Mouse (Mus musculus) liver, postnatal 0 days (tissue): ENCODE results near the gene Hbq1b. TPM values are rescaled to one million over a fixed set of nuclear protein-coding genes. Genes with fewer than 3 reads are reported as not detected.
"Not testable (repeated sequence)": the region's sequence is repeated elsewhere in the genome, so short reads cannot be mapped to it uniquely, and the experiment has no call there.

ENCODE experiments used
- ATAC-seq: fragments of 200-750 bp; cut with Nextera tagmentation; 2 replicates; pipeline ENCODE4 v1.8.0; 2017; ENCODE audit warnings: mild to moderate bottlenecking, moderate library complexity
- DNase-seq: peaks from one replicate; pipeline ENCODE4 v3.0.0-alpha.2; 2016
- H3K27ac ChIP-seq: fragments of 300-500 bp; sonication (generic); 2 replicates; pipeline ENCODE4 v1.5.1; 2014; ENCODE audit warnings: antibody characterized with exemption, moderate library complexity, mild to moderate bottlenecking, low read depth
- H3K27me3 ChIP-seq: fragments of 300-500 bp; sonication (generic); 2 replicates; pipeline ENCODE4 v1.6.1; 2014; ENCODE audit warnings: low read length, control low read depth, mixed read lengths; ENCODE audit not compliant: insufficient read depth
- H3K36me3 ChIP-seq: fragments of 300-500 bp; sonication (generic); replicated peaks from 2 replicates; pipeline ENCODE4 v1.6.1; 2014; ENCODE audit warnings: mild to moderate bottlenecking, control low read depth, low read length, moderate library complexity, mixed read lengths; ENCODE audit not compliant: insufficient read depth
- H3K4me1 ChIP-seq: fragments of 300-500 bp; sonication (generic); 2 replicates; pipeline ENCODE4 v1.6.1; 2014; ENCODE audit warnings: antibody characterized with exemption, mild to moderate bottlenecking, control low read depth; ENCODE audit not compliant: insufficient read depth
- H3K4me2 ChIP-seq: fragments of 300-500 bp; sonication (generic); 2 replicates; pipeline ENCODE4 v1.6.1; 2014; ENCODE audit warnings: low read depth, mild to moderate bottlenecking, low read length, moderate library complexity, mixed read lengths
- H3K4me3 ChIP-seq: fragments of 300-500 bp; sonication (generic); 2 replicates; pipeline ENCODE4 v1.5.1; 2014; ENCODE audit warnings: low read depth, low read length
- H3K9ac ChIP-seq: fragments of 300-500 bp; sonication (generic); replicated peaks from 2 replicates; pipeline ENCODE4 v1.6.1; 2014; ENCODE audit warnings: mild to moderate bottlenecking, moderate library complexity
- H3K9me3 ChIP-seq: fragments of 300-500 bp; sonication (generic); 2 replicates; pipeline ENCODE4 v1.6.1; 2016; ENCODE audit warnings: mild to moderate bottlenecking, control low read depth, low read length, mixed read lengths
- CTCF ChIP-seq: sonication (generic); IDR thresholded peaks from 2 replicates; pipeline ENCODE4 v1.5.1; 2016; ENCODE audit warnings: antibody characterized with exemption, low read depth
- EP300 ChIP-seq: IDR thresholded peaks from 2 replicates; pipeline ENCODE4 v1.6.1; 2016; ENCODE audit warnings: antibody characterized with exemption, low read depth, mild to moderate bottlenecking
- WGBS: fragments of 180-500 bp; shearing (Covaris S2); extraction: QIAGEN DNeasy Blood & Tissue Kit; methylation state at CpG from one replicate; pipeline ENCODE4 v1.1.7; 2014; ENCODE audit not compliant: insufficient replicate concordance; 5-methylcytosine and 5-hydroxymethylcytosine counted together
- polyA plus RNA-seq: library from polyadenylated mRNA; unstranded; fragments of >200 nt; fragmentation: Nextera tagmentation; extraction: Ambion mirVana; gene quantifications from 2 replicates; pipeline ENCODE4 v1.2.1, GENCODE M21; 2015

The Hbq1b gene
- polyA plus RNA-seq, 1 experiment from 2014 or later = 70.9 TPM

DNA sequence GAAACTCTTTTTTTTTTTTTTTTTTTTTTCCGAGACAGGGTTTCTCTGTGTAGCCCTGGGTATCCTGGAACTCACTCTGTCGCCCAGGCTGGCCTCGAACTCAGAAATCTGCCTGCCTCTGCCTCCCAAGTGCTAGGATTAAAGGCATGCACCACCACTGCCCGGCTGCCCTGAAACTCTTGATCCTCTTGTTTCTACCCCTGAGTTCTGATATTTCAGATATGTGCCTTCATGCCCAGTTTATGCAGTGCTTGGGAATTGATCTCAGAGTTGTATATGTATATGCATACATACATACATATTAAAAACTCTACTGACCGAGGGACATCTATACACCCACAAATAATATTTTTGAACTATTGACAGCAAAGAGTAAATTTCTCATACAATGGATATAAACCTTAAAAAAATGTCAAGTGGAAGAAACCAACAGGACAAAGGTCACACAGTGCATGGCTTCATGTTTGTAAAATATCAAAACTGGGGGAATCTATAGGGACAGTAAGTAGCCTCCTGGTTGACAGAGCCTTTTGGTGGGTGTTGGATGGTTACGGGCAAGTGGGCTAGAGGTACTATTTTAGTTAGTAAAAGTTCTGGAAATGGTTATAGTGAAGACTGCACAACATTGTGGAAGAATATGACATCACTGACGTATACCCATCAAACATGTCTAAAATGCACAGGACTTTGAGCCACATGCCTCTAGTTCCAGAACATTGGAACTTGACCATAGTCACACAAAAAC, 1.6 kb upstream of the Hbq1b start:
- Histone ChIP-seq H3K9ac (peak overlapping the region; percentile 50), H3K4me2 (peak overlapping the region; percentile 13; the same call in 1 of the 2 replicates)
- DNase-seq = peak; percentile 52

DNA sequence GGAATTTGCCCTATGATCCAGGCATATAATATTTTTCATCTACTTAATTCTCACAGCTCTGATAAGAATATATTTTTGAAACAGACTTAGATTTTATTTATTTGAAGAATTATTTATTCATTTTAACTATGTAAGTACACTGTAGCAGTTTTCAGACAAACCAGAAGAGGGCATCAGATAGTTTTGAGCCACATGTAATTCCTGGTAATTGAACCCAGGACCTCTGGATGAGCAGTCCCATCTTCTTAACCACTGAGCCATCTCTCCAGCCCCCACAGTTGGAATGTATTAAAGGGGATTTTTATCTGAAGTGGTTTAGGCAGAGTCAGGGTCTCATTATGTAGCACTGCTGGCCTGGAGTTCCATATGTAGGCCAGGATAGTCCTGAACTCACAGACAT, 878 bp upstream of the Hbq1b start:
- DNase-seq, H3K36me3 ChIP-seq, H3K4me2 ChIP-seq, H3K9ac ChIP-seq, H3K4me3 ChIP-seq, H3K27me3 ChIP-seq, H3K9me3 ChIP-seq: not testable (repeated sequence)
- peak; percentile 41 for TF ChIP-seq CTCF
- H3K27ac ChIP-seq = peak overlapping the region; percentile 85
- peak; percentile 15 for ATAC-seq
- H3K4me1 ChIP-seq = peaks cover 11% of the 10 kb centered on the region

More for the DNA sequence above, 1.6 kb upstream of the Hbq1b start:
- H3K4me3 ChIP-seq = peak overlapping the region; percentile 25
- H3K27me3 ChIP-seq = 0 out of 2 replicates have a peak, but pooled peaks cover 3% of the 10 kb centered on the region
- peaks cover 15% of the 10 kb centered on the region for H3K4me1 ChIP-seq
- H3K27ac ChIP-seq = peak overlapping the region; percentile 85
- 58% methylated on average over 7 of the region's 7 CpGs for WGBS
- no peaks in the 10 kb centered on the region for H3K36me3 ChIP-seq
- no peaks in the 10 kb centered on the region for H3K9me3 ChIP-seq
- TF ChIP-seq CTCF (no peak), EP300 (peak; percentile 31)
- ATAC-seq = peak; percentile 56

DNA sequence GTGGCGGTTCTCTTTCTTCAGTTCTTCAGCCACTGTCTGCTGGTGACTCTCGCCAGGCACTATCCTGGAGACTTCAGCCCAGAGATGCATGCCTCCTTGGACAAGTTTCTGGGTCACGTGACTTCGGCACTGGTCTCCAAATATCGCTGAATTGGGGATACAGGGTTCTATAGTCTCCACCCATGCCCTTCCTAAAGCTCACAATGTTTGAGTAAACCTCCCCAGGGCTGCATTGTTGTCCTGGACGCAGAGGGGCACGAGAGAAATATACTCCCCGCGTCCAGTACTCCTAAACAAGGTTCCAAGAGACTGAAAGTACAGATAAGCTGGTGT, 694 bp downstream of the Hbq1b start:
- H3K36me3 ChIP-seq = 0 out of 2 replicates have a peak, but pooled peaks cover 2% of the 10 kb centered on the region
- WGBS = 59% methylated on average over 9 of the region's 9 CpGs
- ATAC-seq (no peak), DNase-seq (no peak)
- no peak for TF ChIP-seq CTCF
- no peak for TF ChIP-seq EP300
- peak overlapping the region; percentile 72 for H3K4me2 ChIP-seq
- H3K4me1 ChIP-seq = no peaks in the 10 kb centered on the region; the same call in 1 of the 2 replicates
- no peaks in the 10 kb centered on the region for H3K9me3 ChIP-seq
- H3K27ac ChIP-seq = peak overlapping the region; percentile 76
- H3K4me3 ChIP-seq = peak overlapping the region; percentile 39
- 0 out of 2 replicates have a peak, but pooled peaks cover 3% of the 10 kb centered on the region for H3K27me3 ChIP-seq
- H3K9ac ChIP-seq = peak overlapping the region; percentile 62

DNA sequence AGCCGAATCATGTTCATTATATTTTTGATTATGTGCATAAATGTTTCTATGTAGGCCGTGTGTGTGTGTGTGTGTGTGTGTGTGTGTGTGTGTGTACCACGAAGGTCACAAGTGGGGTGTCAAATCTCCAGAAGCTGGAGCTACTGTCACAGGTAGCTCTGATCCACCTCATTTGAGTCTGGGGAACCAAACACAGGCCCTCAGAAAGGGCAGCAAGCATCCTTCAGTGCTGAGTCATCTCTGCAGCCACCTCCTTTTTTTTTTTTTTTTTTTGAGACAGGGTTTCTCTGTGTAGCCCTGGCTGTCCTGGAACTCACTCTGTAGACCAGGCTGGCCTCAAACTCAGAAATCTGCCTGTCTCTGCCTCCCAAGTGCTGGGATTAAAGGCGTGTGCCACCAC, 6.1 kb downstream of the Hbq1b start:
- Histone ChIP-seq H3K4me2 (peak overlapping the region; percentile 46; the same call in 1 of the 2 replicates), H3K4me1 (peaks cover 10% of the 10 kb centered on the region), H3K27ac (peak overlapping the region; percentile 90), H3K9ac (peak overlapping the region; percentile 55; the same call in 1 of the 2 replicates)
- not testable (repeated sequence) for DNase-seq, H3K36me3 ChIP-seq, ATAC-seq, H3K27me3 ChIP-seq, H3K4me3 ChIP-seq, H3K9me3 ChIP-seq
- TF ChIP-seq EP300 = 0 out of 2 replicates have a peak, but pooled peaks have one; percentile 35
- WGBS = 69% methylated on average over 4 of the region's 4 CpGs

DNA sequence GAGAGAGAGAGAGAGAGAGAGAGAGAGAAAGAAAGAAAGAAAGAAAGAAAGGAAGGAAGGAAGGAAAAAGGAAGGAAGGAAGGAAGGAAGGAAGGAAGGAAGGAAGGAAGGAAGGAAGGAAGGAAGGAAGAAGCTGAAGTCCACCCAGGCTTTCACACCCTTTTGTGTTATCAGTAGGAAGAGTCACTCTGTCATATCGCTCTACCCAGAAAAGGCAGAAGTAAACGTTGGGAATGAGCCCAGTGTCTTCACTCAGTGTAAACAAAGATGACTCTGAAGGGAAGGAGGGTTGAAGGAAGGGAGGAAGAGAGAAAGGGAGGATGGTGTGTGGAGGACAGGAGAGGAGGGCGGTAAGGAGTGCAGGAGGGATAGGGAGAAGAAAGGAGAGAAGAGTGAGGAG, 6.7 kb downstream of the Hbq1b start:
- not testable (repeated sequence) for DNase-seq, H3K9me3 ChIP-seq, H3K4me3 ChIP-seq, H3K27me3 ChIP-seq, H3K36me3 ChIP-seq
- TF ChIP-seq EP300 = peak; percentile 88
- 47% methylated on average over 3 of the region's 3 CpGs for WGBS
- Histone ChIP-seq H3K4me2 (peak overlapping the region; percentile 55), H3K27ac (peak overlapping the region; percentile 90), H3K9ac (peak overlapping the region; percentile 55; the same call in 1 of the 2 replicates), H3K4me1 (peaks cover 10% of the 10 kb centered on the region)
- peak; percentile 12 for ATAC-seq

DNA sequence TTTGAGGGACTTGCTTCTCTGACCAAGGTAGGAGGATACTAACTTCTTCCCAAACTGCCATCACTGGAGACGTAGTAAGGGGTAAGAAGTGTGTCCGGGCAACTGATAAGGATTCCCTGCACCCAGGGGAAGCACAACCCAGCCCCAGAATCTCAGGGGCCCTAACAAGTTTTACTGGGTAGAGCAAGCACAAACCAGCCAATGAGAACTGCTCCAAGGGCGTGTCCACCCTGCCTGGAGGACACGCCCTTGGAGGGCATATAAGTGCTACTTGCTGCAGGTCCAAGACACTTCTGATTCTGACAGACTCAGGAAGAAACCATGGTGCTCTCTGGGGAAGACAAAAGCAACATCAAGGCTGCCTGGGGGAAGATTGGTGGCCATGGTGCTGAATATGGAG, 9.4 kb downstream of the Hbq1b start, which contains the start of gene Hba-a2:
TSS of gene Hba-a2 (plus strand) at position 287 of the 400 bp plus-strand sequence.
- H3K4me2 ChIP-seq = peak within 1 kb of the TSS; percentile 55
- H3K27me3 ChIP-seq, DNase-seq, H3K9me3 ChIP-seq, H3K36me3 ChIP-seq: not testable (repeated sequence)
- peak within 1 kb of the TSS; percentile 43 for H3K4me3 ChIP-seq
- peak within 1 kb of the TSS; percentile 60 for H3K9ac ChIP-seq
- WGBS = no CpG with 5 or more reads among the region's 4 CpGs
- H3K4me1 ChIP-seq = peaks cover 10% of the 10 kb centered on the region
- H3K27ac ChIP-seq = peak within 1 kb of the TSS; percentile 90
- ATAC-seq = peak; percentile 88

DNA sequence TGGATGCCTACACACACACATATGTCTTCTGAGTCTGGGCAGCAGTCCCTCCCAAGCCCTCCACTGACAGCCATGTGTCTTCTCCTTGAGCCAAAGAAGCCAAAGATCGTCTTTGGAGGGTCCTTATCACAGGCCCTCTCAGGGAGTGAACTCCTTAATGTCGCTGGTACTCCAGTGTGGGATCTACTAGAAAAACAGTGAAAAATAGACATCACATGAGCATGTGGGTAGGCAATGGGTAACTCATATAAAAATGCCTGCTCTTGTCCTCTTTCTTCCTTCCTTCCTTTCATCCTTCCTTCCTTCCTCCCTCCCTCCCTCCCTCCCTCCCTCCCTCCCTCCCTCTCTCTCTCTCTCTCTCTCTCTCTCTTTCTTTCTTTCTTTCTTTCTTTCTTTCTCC, 10.7 kb downstream of the Hbq1b start:
- Histone ChIP-seq H3K27ac (peak overlapping the region; percentile 66), H3K4me1 (peaks cover 10% of the 10 kb centered on the region), H3K9ac (peak overlapping the region; percentile 60; the same call in 1 of the 2 replicates), H3K4me2 (peak overlapping the region; percentile 44; the same call in 1 of the 2 replicates), H3K4me3 (peak overlapping the region; percentile 43)
- not testable (repeated sequence) for ATAC-seq, H3K27me3 ChIP-seq, DNase-seq, H3K36me3 ChIP-seq, H3K9me3 ChIP-seq
- 40% methylated on average over 2 of the region's 2 CpGs for WGBS
